Mouse (Mus musculus): ENCODE data around the gene Fbxo48.

Gene Fbxo48

GRCm38 (mm10) chr11:16972027-16972426 lies 20.9 kb downstream of the Fbxo48 start:
- no peak for DNase-seq

GRCm38 (mm10) chr11:16973086-16973485 lies 21.9 kb downstream of the Fbxo48 start:
- DNase-seq = no peak

GRCm38 (mm10) chr11:16976937-16977336 lies 25.8 kb downstream of the Fbxo48 start:
- DNase-seq = peak; percentile 19

DNA sequence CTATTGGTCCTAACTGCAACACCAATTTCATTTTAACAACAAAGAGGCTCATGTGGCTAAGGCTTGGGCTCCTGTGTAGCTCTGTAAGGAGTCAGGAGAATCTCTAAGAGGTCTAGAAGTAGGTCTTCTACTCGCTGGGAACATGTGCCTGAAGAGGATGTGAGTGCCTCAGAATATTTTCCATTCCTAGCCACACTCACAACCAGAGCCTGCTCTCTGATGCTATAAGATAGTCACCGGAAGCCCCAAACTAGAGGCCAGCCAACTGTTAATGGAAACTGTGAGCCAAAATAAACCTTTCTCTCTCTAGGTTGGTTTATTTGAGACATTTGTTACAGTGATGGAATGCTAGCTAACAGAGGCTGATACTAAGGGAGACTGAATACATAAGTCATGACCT lies 26.4 kb downstream of the Fbxo48 start:
- DNase-seq = no peak

DNA sequence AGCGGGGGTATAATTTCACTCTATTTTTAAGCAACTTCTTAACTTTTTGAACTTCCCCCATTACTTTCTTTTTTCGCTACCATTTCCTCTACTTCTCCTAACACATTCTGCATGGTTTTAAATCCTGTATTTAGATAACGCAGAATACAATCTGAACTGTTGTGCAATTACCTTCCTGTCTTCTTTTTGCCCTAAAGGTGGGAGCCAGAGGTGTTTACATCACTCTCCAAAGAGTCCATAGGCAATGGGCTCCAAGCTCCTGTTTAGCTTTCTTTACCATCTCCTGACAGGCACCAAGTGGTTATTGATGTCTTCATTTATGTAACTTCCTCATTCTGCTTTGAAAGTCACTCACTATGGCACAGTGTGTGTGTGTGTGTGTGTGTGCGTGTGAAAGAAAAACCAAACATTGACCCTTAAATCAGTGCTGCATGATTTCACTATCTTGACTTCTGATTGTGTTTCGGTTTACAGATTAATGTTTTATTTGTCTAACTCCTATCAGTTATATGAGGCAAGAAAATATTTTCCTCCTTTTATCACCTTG lies 27.1 kb downstream of the Fbxo48 start:
- no peak for DNase-seq

GRCm38 (mm10) chr11:16986550-16987187 lies 35.5 kb downstream of the Fbxo48 start:
- no peak for DNase-seq

GRCm38 (mm10) chr11:16987745-16988328 lies 36.7 kb downstream of the Fbxo48 start:
- DNase-seq = no peak

GRCm38 (mm10) chr11:16989885-16990284 lies 38.7 kb downstream of the Fbxo48 start:
- DNase-seq = no peak

- no peak for DNase-seq
Measured at GRCm38 (mm10) chr11:16992880-16993279, 41.7 kb downstream of the Fbxo48 start.

DNA sequence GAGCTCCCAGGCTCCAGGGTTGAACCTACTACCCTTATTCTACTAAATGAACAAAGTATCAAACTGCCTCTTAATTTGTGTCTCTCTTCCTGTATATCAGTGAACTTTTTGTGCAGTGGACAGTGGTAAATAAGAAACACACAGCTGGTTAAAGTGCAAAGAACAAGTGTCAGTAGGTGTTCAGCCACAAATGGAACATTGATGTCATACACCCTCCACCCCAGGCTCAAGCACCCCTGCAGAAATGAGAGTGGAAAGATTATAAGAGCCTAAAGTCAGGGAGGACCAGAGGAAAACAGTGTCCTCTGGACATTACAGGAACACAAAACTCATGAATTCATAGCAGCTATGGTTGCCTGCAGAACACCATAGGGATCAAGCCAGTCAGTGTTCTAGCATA lies 45.6 kb downstream of the Fbxo48 start:
- no peak for DNase-seq

DNA sequence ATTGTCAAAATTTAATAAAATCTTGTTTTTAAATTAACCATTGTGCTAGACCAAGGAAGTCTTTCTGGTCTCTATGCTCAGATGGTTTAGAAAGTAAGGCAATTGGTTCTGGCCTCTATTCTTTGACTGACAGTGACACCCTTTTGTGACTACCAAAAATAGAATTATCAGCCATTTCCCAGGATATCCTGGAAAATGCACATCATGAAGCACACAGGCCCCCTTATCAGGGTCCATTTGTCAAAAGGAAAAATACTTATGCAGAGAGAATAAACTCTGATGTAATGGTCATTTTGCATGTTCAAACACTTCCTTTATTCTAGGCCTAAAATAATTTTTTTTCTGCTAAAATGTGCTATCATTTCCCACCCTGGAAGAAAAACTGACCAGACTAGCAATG lies 46.3 kb downstream of the Fbxo48 start:
- DNase-seq = no peak

DNA sequence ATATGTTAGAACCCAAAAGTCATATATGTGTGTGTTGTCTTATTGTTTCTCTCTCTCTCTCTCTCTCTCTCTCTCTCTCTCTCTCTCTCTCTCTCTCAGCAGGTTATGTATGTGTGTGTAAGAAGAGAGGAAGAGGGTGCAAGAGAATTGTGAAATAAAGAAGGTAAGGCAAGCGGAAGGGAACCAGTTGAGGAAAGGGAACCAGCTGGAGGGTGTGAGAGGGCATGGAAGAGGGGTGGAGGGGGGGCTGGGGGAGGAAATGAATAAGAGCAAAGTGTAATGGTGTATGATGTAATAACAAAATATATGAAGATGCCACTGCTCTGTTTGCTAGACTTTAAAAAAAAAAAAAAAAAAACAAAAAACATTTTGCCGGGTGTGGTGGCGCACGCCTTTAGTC lies 48.2 kb downstream of the Fbxo48 start:
- DNase-seq = no peak

GRCm38 (mm10) chr11:16999933-17000332 lies 48.8 kb downstream of the Fbxo48 start:
- DNase-seq = no peak

DNA sequence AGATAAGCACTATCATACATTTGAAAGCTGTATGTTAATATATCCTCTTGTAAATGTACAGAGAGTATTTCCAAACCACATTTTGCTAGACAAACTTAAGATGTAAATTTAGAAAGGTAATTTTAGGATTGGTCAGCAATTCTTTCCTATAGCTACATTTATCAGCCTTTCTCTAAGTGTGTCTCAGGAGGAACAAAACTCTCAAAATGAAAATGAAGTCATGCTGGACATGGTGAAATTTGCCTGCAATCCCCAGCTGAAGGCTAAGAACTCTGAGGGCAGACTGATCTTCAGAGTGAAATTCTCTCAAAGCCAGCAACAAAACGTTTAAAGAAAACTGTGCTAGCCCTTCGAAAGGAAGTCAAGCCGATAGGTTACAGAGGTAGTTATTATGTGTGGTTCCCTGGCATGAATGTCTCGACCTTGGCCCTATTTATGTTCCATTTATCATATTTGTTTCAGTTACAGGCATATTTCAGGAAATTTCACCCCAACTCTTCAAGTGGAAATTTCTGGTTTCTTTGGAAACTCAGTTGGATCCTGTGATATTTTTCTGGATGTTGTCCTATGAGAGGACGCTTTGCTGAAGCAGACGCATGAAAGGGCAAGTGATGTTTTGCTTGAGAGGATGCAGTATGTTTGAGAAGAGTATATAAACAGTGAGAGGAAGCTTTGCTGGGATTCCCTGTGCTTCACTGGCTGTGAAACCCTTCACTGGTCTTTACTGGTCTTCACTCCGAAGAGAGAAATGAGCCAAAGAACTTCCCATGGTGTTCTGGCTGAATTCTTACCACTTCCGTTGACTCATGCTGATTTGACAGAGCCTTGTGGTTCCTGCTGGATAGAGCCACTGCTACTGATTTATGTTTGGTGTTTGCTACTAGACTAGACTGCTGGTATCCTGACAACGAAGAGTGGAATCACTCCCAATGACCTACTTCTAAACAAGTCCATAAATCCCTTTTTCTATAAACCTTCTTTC lies 49.5 kb downstream of the Fbxo48 start:
- DNase-seq = no peak

GRCm38 (mm10) chr11:17002739-17003373 lies 51.7 kb downstream of the Fbxo48 start:
- no peak for DNase-seq

DNA sequence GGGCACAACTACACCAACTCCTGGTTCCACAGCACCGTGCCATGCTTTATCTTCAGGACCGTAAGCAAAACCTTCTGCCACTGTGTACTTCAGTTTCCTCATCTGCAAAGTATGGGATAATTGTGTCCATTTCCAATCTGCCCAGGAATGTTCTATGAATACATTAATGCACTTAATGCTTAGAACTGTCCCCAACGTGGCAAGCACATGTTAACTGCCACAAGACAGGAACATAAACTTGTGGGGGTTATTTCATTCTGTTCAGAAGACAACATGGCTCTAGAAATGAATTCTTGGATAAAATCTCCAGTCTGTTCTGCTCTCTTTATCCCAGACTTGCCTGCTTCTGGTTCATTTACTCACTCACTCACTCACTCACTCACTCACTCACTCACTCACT lies 52.6 kb downstream of the Fbxo48 start:
- DNase-seq = no peak

Data from kidney, postnatal 10 days (tissue).